Mouse (Mus musculus): ENCODE data around the gene Slc25a18.

The Slc25a18 gene

GRCm38 (mm10) chr6:120773149-120773628 is at the start of gene Slc25a18:
TSS of gene Slc25a18 (plus strand) at chr6:120773578.
- DNase-seq (ENCODE audit: low spot score in 2 of 2) = peak in 1 of 2 experiments; percentile 57

DNA sequence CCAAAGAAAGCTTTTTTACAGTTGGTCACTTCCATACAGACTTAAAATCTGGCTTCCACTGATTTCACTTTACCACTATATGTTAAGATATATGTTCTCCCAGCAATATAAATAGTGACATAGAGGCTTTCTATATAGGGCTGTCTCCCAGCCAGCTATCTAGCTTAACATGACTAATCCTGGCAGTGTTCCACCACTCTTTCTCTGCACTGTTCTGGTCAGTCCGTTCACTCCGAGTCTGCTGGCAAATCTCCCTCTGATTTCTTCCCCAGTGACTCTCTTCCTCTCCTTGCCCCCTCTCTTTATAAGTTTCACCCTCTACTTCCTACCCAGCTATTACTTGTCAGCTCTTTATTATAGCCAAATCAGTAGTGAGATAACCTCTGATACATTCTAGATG is 47.4 kb upstream of the Slc25a18 start:
- DNase-seq (ENCODE audit: low spot score in 2 of 2) = no peak

GRCm38 (mm10) chr6:120736011-120736410 is 37.4 kb upstream of the Slc25a18 start:
- no peak for DNase-seq (ENCODE audit: low spot score in 2 of 2)

DNA sequence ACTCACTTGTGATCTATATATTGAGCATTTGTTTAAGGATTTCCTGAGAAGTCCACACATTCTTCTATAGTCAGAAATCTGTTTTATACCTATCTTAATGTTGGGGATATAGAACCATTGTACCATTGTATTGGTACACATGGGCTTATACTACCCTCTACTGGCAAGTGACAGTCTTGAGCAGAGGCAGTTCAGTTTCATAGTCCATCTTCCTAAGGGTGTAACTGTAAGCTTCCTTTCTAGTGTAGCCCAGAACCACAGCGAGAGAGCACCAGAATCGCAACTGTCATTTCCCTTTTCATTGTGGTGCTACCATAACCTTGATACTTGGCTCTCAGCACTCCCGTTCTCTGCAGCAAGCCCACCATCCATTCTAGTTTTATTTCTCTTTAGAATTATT is 36.8 kb upstream of the Slc25a18 start:
- peak in 1 of 2 experiments; percentile 54 for DNase-seq (ENCODE audit: low spot score in 2 of 2)

- DNase-seq (ENCODE audit: low spot score in 2 of 2) = no peak
These were observed 30.2 kb upstream of the Slc25a18 start for GRCm38 (mm10) chr6:120743130-120743529.

GRCm38 (mm10) chr6:120744266-120744665 is 29.1 kb upstream of the Slc25a18 start:
- no peak for DNase-seq (ENCODE audit: low spot score in 2 of 2)

GRCm38 (mm10) chr6:120746416-120746815 is 27.0 kb upstream of the Slc25a18 start:
- DNase-seq (ENCODE audit: low spot score in 2 of 2) = no peak

GRCm38 (mm10) chr6:120761151-120761550 is 12.2 kb upstream of the Slc25a18 start:
- no peak for DNase-seq (ENCODE audit: low spot score in 2 of 2)

DNA sequence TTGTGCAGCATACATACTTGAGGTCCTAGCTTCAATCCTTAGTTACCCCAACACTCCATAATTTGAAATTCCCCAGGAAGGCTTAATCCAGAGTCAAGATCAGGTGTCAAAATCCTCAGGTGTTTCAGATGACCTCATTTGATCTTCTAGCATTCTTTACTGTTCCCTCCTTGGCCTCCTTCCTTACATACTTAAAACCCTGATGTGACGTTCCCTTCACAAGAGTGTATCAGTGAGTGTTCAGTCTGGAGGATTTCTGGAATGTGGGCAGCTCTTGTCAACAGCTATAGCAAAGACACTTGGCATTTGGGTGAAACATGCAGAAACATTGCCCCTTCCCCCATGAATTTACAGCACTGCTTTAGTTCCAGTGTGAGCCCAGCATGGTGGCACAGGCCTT is 3.4 kb upstream of the Slc25a18 start:
- DNase-seq (ENCODE audit: low spot score in 2 of 2) = no peak

DNA sequence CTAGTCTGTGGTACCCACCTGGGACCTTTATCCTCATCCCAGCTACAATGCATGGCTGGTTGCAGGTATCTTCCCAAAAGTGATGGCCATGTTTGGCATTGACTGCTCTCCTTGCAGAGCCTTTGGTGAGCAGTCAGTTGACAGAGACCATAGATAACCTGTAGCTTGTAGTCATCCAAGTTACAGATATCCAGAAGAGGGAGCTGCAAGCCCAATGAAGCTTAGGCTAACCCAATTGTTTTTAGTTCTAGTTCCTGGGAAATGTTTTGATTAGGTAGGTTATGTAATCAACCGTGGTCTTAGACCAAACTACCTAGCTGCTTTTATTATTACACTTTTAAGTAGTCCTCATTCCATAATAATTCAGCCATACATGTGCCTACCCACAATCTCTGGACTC is 2.0 kb upstream of the Slc25a18 start:
- no peak for DNase-seq (ENCODE audit: low spot score in 2 of 2)

GRCm38 (mm10) chr6:120772025-120772424 is 1.4 kb upstream of the Slc25a18 start:
- no peak for DNase-seq (ENCODE audit: low spot score in 2 of 2)

GRCm38 (mm10) chr6:120773763-120774162 is 385 bp downstream of the Slc25a18 start:
- DNase-seq (ENCODE audit: low spot score in 2 of 2) = no peak

DNA sequence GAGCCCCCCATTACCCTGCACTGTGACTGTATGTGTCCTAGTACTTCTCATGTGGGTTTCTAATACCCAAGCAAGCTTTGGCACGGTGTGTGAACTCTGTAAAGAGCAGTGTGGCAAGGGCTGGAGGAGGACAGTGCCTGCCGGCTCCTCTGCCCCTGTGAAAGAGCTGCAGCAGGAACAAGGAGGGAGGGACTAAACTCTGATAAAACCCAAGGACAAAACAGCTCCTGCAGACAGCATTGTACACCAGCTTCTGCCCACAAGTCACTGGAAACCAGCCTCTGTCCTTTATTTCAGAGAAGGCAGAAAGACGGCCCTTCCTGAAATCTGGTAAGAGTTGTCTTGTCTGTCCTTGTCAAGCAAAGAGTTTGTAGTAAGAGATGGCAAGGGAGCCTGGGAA is 2.9 kb downstream of the Slc25a18 start:
- no peak for DNase-seq (ENCODE audit: low spot score in 2 of 2)

GRCm38 (mm10) chr6:120777533-120777932 is 4.2 kb downstream of the Slc25a18 start:
- DNase-seq (ENCODE audit: low spot score in 2 of 2) = no peak

- DNase-seq (ENCODE audit: low spot score in 2 of 2) = no peak
These were observed 4.8 kb downstream of the Slc25a18 start for GRCm38 (mm10) chr6:120778226-120778625.

GRCm38 (mm10) chr6:120782948-120783347 is 9.6 kb downstream of the Slc25a18 start:
- DNase-seq (ENCODE audit: low spot score in 2 of 2) = no peak

DNA sequence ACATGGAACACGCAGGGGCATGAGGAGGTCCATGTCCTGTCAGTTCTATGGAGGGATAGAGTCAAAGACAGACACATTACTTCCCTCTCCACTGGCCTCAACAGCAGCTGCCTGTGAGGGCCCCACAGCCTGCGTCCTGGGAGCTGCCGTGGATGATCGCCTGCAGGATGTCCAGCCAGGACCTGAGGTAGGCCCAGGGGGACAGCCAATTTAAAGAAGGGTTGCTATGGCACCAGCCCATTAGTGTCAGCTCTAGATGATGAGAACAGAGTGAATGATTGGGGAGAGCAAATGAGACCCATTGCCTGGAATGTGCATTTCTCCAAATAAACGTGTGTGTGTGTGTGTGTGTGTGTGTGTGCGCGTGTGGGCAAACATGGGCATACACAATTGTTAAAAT is 11.0 kb downstream of the Slc25a18 start:
- DNase-seq (ENCODE audit: low spot score in 2 of 2) = no peak

- no peak for DNase-seq (ENCODE audit: low spot score in 2 of 2)
These were observed 14.8 kb downstream of the Slc25a18 start for GRCm38 (mm10) chr6:120788068-120788607.

DNA sequence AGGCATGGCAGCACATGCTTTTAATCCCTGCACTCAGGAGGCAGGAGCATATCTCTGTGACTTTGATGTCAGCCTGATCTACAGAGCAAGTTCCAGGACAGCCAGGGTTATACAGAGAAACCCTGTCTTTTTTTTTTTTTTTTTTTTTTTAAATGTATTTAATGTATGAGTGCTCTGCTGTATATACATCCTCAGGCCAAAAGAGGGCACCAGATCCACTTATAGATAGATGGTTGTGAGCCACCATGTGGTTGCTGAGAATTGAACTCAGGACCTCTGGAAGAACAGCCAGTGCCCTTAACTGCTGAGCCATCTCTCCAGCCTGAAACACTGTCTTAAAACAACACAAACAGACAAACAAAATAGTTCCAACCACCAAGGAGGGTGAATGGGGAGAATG is 15.5 kb downstream of the Slc25a18 start:
- no peak for DNase-seq (ENCODE audit: low spot score in 2 of 2)

DNA sequence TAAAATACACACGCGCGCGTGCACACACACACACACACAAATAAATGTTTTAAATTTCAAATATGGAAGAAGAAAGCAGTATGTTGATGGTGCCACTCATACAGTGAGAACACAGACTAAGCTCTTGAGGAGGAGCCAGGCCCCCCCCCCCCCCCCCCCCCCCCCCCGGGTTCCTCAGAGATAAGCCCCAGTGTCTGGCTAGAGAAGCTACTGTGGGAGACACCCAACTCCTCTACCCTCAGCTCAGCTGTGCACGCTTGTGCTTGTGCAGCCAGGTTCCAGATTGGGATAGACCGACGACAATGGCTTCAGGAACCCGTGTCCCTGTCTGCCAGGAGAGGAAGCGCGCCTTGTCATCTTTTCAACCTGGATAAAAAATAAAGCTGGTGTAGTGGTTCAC is 16.8 kb downstream of the Slc25a18 start:
- DNase-seq (ENCODE audit: low spot score in 2 of 2) = no peak

- no peak for DNase-seq (ENCODE audit: low spot score in 2 of 2)
These were observed 17.3 kb downstream of the Slc25a18 start for GRCm38 (mm10) chr6:120790717-120791116.

- peak; percentile 39 to 57 for DNase-seq (ENCODE audit: low spot score in 2 of 2)
These were observed 19.6 kb downstream of the Slc25a18 start for GRCm38 (mm10) chr6:120792947-120793346.

- DNase-seq (ENCODE audit: low spot score in 2 of 2) = no peak
These were observed 22.2 kb downstream of the Slc25a18 start for GRCm38 (mm10) chr6:120795422-120796086.

DNA sequence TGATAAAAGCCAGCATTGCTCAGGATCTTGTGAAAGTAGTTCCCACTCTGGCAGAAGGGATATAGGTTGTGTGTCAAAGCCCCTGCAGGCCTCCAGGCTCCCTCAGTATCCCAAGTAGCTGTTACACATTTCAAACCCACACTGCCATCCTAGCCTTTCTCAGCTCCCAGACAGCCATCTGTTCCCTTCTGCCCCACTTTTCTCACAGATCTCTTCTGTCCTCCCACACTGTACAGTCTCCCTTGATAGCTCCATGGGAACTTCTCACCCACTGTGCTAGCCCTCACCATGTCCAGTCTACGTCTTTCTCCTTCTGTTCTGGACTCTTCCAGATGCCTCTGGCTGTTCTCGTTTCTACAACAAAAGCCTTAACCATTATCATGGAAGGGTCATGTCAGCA is 22.7 kb downstream of the Slc25a18 start:
- DNase-seq (ENCODE audit: low spot score in 2 of 2) = peak; percentile 61 to 70

Measured in frontal cortex, postnatal 36 days (tissue).